Mouse (Mus musculus) liver, adult 2 months (tissue): ENCODE data around the gene Phf21a.

Experiments used
- CTCF ChIP-seq: fragments of 200-500 bp; IDR thresholded peaks from 2 replicates; pipeline ENCODE4 v1.5.1; 2011; ENCODE audit warnings: low read depth, low read length, control low read depth
- POLR2A ChIP-seq: fragments of 200-500 bp; IDR thresholded peaks from 2 replicates; pipeline ENCODE4 v1.6.1; 2011; ENCODE audit warnings: low read length, control low read depth; ENCODE audit not compliant: insufficient read depth; ENCODE audit errors: extremely low read depth

DNA sequence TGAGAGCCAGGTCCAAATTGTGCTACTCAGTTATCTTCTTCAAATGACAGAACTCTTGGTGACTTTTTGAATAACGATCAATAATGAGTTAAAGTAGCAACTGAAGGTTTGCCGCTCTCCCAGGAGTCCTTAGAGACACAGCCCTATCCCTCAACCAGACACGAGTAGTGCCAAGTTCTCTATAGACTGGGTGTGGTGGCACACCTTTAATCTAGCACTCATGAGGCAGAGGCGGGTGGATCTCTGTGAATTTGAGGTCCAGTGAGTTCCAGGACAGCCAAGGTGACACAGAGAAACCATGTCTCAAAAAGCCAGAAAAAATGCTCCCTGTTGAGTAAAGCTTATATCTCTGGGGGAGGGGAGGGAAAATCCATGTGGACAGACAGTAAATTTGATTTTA is 234.7 kb downstream of the Phf21a start:
- no peak for TF ChIP-seq CTCF
- TF ChIP-seq POLR2A, result no peak
